Mouse (Mus musculus): Measurements from ENCODE around the gene Sepsecs. TPM values are rescaled to one million over a fixed set of nuclear protein-coding genes. Genes with fewer than 3 reads are reported as not detected.

The Sepsecs gene
- polyA plus RNA-seq, 1 experiment from 2014 or later: 6.4 TPM

GRCm38 (mm10) chr5:52624956-52625355 lies 44.6 kb downstream of the Sepsecs start:
- H3K9ac ChIP-seq: no peak overlapping the region
- ATAC-seq (ENCODE audit: insufficient number of reproducible peaks, low FRiP score): no peak

DNA sequence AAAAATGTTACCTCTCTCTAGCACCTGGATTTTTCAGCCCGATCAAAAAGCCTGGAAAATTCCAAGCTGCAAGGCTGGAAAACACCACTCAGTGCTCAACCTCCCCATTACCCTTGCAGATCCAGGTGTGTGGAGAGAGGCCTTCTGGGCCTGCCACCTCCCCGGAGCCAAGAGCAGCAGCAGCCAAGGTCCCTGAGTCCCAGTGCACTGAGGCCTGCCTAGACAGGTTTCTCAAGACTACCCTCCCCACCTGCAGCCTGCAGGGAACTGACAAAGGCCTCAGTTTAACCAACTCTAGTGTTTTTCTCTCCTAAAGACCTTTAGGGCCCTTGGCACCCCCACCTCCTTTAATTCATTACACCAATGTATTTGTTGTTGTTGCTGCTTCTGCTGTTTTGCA lies 46.4 kb downstream of the Sepsecs start:
- 77% methylated on average over 2 of the region's 2 CpGs for WGBS
- peaks cover 1% of the 10 kb centered on the region; the same call in 1 of the 2 replicates for H3K27me3 ChIP-seq (replicated peaks)
- no peak overlapping the region for H3K4me2 ChIP-seq
- H3K9me3 ChIP-seq (replicated peaks): no peaks in the 10 kb centered on the region
- H3K9ac ChIP-seq: no peak overlapping the region
- no peaks in the 10 kb centered on the region for H3K36me3 ChIP-seq
- no peak overlapping the region for H3K27ac ChIP-seq (ENCODE audit: poor library complexity, severe bottlenecking)
- no peak overlapping the region for H3K4me3 ChIP-seq
- peaks cover 10% of the 10 kb centered on the region for H3K4me1 ChIP-seq (replicated peaks)
- ATAC-seq (ENCODE audit: insufficient number of reproducible peaks, low FRiP score): no peak

More at GRCm38 (mm10) chr5:52624956-52625355, 44.6 kb downstream of the Sepsecs start:
- H3K4me1 ChIP-seq (replicated peaks): peaks cover 14% of the 10 kb centered on the region
- no peaks in the 10 kb centered on the region for H3K36me3 ChIP-seq
- WGBS: 89% methylated on average over 1 of the region's 1 CpGs
- H3K4me2 ChIP-seq: no peak overlapping the region
- no peak overlapping the region for H3K27ac ChIP-seq (ENCODE audit: poor library complexity, severe bottlenecking)
- H3K4me3 ChIP-seq: no peak overlapping the region
- H3K9me3 ChIP-seq (replicated peaks): no peaks in the 10 kb centered on the region
- H3K27me3 ChIP-seq (replicated peaks): no peaks in the 10 kb centered on the region

DNA sequence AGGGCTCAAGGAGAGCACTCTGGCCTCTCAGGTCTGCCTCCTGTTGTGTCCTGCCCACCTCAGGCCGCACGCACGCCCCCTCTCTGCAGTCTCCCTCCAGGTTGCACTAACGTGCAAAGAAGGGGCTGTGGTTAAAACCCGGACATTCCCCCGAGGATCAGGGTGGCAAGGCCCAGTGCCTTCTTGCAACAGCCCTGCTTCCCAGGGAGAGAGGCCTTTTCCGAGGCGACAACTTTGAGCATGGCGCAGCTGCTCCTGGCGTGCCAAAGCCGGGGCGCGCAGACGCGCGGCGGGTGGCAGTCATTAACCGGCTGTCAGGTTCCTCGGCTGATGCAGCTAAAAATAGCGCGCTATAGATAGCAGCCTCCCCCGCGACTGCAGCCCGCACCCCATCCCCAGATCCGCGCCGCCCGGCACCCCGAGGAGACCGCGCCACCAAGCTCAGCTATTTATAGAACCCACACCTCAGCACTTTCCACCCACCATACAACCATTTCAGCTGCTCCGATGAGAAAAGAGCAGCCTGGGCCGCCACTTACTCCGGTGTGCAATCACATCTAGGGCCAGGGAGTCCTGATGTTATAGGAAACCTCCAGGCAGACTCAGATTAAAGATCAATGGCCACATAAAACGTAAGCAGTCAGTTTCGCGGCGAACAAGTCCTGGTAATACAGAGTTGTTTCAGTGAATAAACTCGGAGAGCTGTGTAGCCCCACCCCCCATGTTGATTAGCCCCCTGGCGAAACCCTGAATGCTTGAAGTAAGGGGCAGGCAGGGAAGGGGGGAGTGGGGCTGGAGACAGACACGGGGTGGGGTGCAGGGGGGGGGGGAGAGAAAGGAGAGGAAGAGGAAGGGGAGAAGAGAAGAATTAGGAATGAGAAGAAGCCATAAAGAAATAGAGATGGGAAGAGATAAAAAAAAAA lies 50.9 kb downstream of the Sepsecs start:
- H3K27ac ChIP-seq (ENCODE audit: poor library complexity, severe bottlenecking): peak overlapping the region; percentile 92
- ATAC-seq (ENCODE audit: insufficient number of reproducible peaks, low FRiP score): peak; percentile 86
- H3K36me3 ChIP-seq: no peaks in the 10 kb centered on the region
- peak overlapping the region; percentile 38 for H3K4me3 ChIP-seq
- H3K4me2 ChIP-seq: peak overlapping the region; percentile 63
- H3K27me3 ChIP-seq (replicated peaks): peaks cover 5% of the 10 kb centered on the region; the same call in 1 of the 2 replicates
- H3K9ac ChIP-seq: 0 out of 2 replicates have a peak overlapping the region, but pooled peaks have one; percentile 51
- peaks cover 37% of the 10 kb centered on the region for H3K4me1 ChIP-seq (replicated peaks)
- WGBS: under 1% methylated on average over 41 of the region's 41 CpGs
- H3K9me3 ChIP-seq (replicated peaks): no peaks in the 10 kb centered on the region

DNA sequence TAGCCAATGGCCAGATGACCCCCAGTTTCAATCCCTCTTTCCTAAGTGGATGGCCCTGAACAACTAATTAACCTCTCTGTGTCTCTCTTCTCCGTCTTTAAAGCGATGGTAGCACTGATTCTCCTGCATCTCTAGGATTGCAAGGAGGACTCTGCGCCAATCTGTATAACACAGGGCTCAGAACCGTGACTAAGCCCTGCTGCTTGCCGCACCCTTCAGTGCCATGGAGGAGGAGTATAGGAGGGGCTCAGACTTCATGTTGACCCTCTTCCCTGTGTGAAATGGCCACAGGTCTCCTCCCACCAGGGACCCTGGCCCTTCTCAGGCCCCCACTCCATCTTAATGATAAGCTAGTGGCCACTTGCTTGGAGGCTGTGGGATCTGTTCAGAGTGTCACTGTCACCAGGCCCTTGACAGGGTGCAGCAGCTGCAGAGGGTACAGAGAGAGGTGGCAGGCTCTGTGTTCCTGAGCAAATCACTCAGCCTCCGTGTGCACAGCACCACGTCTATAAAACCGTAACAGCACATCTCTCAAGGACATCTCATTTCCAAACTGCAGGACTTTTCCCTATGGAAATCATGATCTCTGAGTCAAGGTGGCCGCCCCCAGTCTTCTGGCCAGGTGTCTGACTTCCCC lies 51.7 kb downstream of the Sepsecs start:
- H3K4me3 ChIP-seq: peak overlapping the region; percentile 38
- WGBS: 23% methylated on average over 9 of the region's 9 CpGs
- 0 out of 2 replicates have a peak overlapping the region, but pooled peaks have one; percentile 51 for H3K9ac ChIP-seq
- peaks cover 37% of the 10 kb centered on the region for H3K4me1 ChIP-seq (replicated peaks)
- 0 out of 2 replicates have a peak, but pooled peaks have one; percentile 44 for ATAC-seq (ENCODE audit: insufficient number of reproducible peaks, low FRiP score)
- no peaks in the 10 kb centered on the region for H3K36me3 ChIP-seq
- H3K9me3 ChIP-seq (replicated peaks): no peaks in the 10 kb centered on the region
- peak overlapping the region; percentile 92 for H3K27ac ChIP-seq (ENCODE audit: poor library complexity, severe bottlenecking)
- H3K4me2 ChIP-seq: peak overlapping the region; percentile 63
- H3K27me3 ChIP-seq (replicated peaks): peaks cover 5% of the 10 kb centered on the region; the same call in 1 of the 2 replicates

DNA sequence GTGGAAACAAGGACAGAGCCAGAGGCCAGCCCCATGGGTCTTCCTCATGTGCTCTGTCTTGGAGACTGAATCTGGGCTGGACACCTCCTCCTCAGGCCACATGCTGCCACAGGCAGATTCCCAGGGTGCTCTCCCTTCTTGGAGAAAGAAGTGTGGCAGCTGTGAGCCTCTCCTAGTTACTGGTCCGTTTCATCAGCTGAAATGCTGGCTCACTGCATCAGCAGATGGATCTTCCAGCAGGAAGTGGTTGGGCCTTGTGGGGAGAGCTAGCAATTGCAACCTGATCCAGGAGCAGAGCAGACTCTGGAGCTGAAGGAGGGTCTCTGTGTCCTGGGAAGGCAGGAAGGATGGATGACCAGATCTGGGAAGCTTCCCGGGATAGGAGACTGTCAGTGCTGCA lies 53.0 kb downstream of the Sepsecs start:
- no peak for ATAC-seq (ENCODE audit: insufficient number of reproducible peaks, low FRiP score)
- no peaks in the 10 kb centered on the region for H3K9me3 ChIP-seq (replicated peaks)
- no peak overlapping the region for H3K4me2 ChIP-seq
- H3K9ac ChIP-seq: no peak overlapping the region
- H3K27ac ChIP-seq (ENCODE audit: poor library complexity, severe bottlenecking): no peak overlapping the region
- H3K36me3 ChIP-seq: no peaks in the 10 kb centered on the region
- peaks cover 37% of the 10 kb centered on the region for H3K4me1 ChIP-seq (replicated peaks)
- WGBS: 7% methylated on average over 2 of the region's 2 CpGs
- peaks cover 5% of the 10 kb centered on the region; the same call in 1 of the 2 replicates for H3K27me3 ChIP-seq (replicated peaks)
- H3K4me3 ChIP-seq: no peak overlapping the region

DNA sequence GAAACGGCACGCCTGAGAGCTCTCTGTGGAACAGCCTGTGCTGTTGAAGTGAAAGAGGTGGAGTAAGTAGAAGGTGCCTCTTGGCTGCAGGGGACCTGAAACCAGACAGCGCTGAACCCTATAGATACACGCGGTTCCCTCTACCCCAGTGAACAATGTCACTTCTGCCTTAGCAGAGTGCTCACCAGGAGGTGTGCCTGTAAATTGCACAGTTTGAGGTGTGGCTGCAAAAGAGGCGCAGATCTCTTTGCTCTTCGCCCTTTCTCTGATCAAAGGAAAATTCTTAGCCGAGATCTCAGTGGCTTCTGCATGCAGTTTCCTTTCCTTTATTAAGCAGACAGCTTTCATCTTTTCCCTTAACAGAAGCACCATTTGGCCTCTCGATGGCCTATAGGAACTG lies 54.1 kb downstream of the Sepsecs start:
- Histone ChIP-seq H3K36me3 (no peaks in the 10 kb centered on the region), H3K4me1 (replicated peaks) (peaks cover 37% of the 10 kb centered on the region), H3K9me3 (replicated peaks) (no peaks in the 10 kb centered on the region), H3K4me3 (no peak overlapping the region), H3K27me3 (replicated peaks) (peaks cover 5% of the 10 kb centered on the region; the same call in 1 of the 2 replicates), H3K27ac (ENCODE audit: poor library complexity, severe bottlenecking) (no peak overlapping the region), H3K4me2 (no peak overlapping the region), H3K9ac (no peak overlapping the region)
- 63% methylated on average over 9 of the region's 9 CpGs for WGBS
- no peak for ATAC-seq (ENCODE audit: insufficient number of reproducible peaks, low FRiP score)

GRCm38 (mm10) chr5:52614686-52615085 lies 54.8 kb downstream of the Sepsecs start:
- Histone ChIP-seq H3K4me1 (replicated peaks) (peaks cover 39% of the 10 kb centered on the region), H3K4me3 (no peak overlapping the region), H3K27me3 (replicated peaks) (peaks cover 5% of the 10 kb centered on the region; the same call in 1 of the 2 replicates), H3K9me3 (replicated peaks) (no peaks in the 10 kb centered on the region), H3K27ac (ENCODE audit: poor library complexity, severe bottlenecking) (no peak overlapping the region), H3K9ac (no peak overlapping the region), H3K36me3 (no peaks in the 10 kb centered on the region), H3K4me2 (no peak overlapping the region)
- 53% methylated on average over 4 of the region's 4 CpGs for WGBS
- ATAC-seq (ENCODE audit: insufficient number of reproducible peaks, low FRiP score): no peak

DNA sequence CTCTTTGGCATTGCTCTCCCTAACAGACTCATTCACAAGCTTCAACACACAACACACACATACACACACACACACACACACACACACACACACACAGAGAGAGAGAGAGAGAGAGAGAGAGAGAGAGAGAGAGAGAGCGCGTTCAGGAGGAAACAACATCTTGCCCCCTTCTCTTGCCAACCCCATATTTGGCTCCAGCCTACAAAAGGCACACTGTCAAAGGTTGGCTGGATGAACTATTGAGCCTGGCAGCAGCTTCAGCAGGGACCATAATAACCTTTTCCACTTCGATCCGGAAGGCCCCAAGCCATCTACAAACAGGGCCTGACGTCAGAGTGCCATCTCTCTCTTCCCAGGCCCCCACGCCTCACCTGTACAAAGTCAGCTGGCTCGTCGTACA lies 56.7 kb downstream of the Sepsecs start:
- Histone ChIP-seq H3K36me3 (no peaks in the 10 kb centered on the region), H3K27me3 (replicated peaks) (peaks cover under 1% of the 10 kb centered on the region; the same call in 1 of the 2 replicates), H3K4me2 (no peak overlapping the region), H3K9ac (no peak overlapping the region), H3K27ac (ENCODE audit: poor library complexity, severe bottlenecking) (no peak overlapping the region), H3K4me3 (no peak overlapping the region), H3K4me1 (replicated peaks) (peaks cover 35% of the 10 kb centered on the region), H3K9me3 (replicated peaks) (peaks cover 7% of the 10 kb centered on the region; the same call in 1 of the 2 replicates)
- no peak for ATAC-seq (ENCODE audit: insufficient number of reproducible peaks, low FRiP score)
- 80% methylated on average over 8 of the region's 8 CpGs for WGBS

- no peaks in the 10 kb centered on the region for H3K36me3 ChIP-seq
- H3K4me3 ChIP-seq: no peak overlapping the region
- H3K27me3 ChIP-seq (replicated peaks): no peaks in the 10 kb centered on the region
- H3K4me2 ChIP-seq: no peak overlapping the region
- H3K27ac ChIP-seq (ENCODE audit: poor library complexity, severe bottlenecking): no peak overlapping the region
- H3K9ac ChIP-seq: no peak overlapping the region
- WGBS: 73% methylated on average over 10 of the region's 10 CpGs
- no peak for ATAC-seq (ENCODE audit: insufficient number of reproducible peaks, low FRiP score)
- peaks cover 21% of the 10 kb centered on the region for H3K4me1 ChIP-seq (replicated peaks)
- H3K9me3 ChIP-seq (replicated peaks): peaks cover 16% of the 10 kb centered on the region; the same call in 1 of the 2 replicates
These were observed 58.1 kb downstream of the Sepsecs start for GRCm38 (mm10) chr5:52611315-52611895.

- ATAC-seq (ENCODE audit: insufficient number of reproducible peaks, low FRiP score): no peak
- Histone ChIP-seq H3K4me1 (replicated peaks) (peaks cover 12% of the 10 kb centered on the region), H3K27ac (ENCODE audit: poor library complexity, severe bottlenecking) (no peak overlapping the region), H3K36me3 (no peaks in the 10 kb centered on the region), H3K4me3 (no peak overlapping the region), H3K9ac (no peak overlapping the region), H3K4me2 (no peak overlapping the region), H3K9me3 (replicated peaks) (peaks cover 16% of the 10 kb centered on the region; the same call in 1 of the 2 replicates), H3K27me3 (replicated peaks) (no peaks in the 10 kb centered on the region)
- WGBS: 79% methylated on average over 4 of the region's 4 CpGs
These were observed 59.2 kb downstream of the Sepsecs start for GRCm38 (mm10) chr5:52610306-52610705.

DNA sequence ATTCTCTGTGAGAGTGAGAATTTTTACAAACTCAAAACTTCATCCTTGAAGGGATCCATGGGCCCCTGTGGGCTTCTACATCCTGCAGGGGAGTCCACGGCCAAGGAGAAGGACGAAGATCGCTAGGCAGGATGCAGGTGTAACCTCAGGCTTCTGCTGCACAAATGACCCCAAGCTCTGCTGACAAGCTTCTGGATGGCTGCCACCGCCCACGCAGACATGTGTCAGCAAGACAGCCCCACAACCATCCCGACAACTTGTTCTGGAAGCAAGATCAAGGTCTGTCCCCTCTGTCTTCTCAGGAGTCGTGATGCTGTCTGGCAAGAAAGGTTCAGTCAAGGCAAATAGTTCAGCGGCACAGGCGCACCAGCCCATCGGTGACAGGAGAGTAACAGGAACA lies 59.8 kb downstream of the Sepsecs start:
- no peaks in the 10 kb centered on the region for H3K36me3 ChIP-seq
- peaks cover 6% of the 10 kb centered on the region for H3K4me1 ChIP-seq (replicated peaks)
- 64% methylated on average over 10 of the region's 10 CpGs for WGBS
- no peaks in the 10 kb centered on the region for H3K27me3 ChIP-seq (replicated peaks)
- no peak overlapping the region for H3K27ac ChIP-seq (ENCODE audit: poor library complexity, severe bottlenecking)
- no peak overlapping the region for H3K9ac ChIP-seq
- peaks cover 16% of the 10 kb centered on the region; the same call in 1 of the 2 replicates for H3K9me3 ChIP-seq (replicated peaks)
- no peak overlapping the region for H3K4me2 ChIP-seq
- ATAC-seq (ENCODE audit: insufficient number of reproducible peaks, low FRiP score): no peak
- H3K4me3 ChIP-seq: no peak overlapping the region

Measured in heart, embryonic 12.5 days (tissue).